In genomic region chr5:64343972-64344700, GRCm38 (mm10) we compare ENCODE assay signal across 8 mouse cellular contexts.
DNase-seq lines count a peak whose midpoint lies in the region; ATAC-seq and TF ChIP-seq lines count a peak whose summit lies in the region.

No protein-coding gene starts in this region.

- H3K79me2 ChIP-seq in MEL (ENCODE audit: control insufficient read depth, insufficient read depth, low read length, poor library complexity), result no peaks in the 10 kb centered on the region

- H3K9ac ChIP-seq in MEL (ENCODE audit: control insufficient read depth, low read depth, low read length, poor library complexity, severe bottlenecking), result no peak overlapping the region
- no peak overlapping the region for H3K9ac ChIP-seq in forebrain, embryonic 15.5 days (replicated peaks)
- peak overlapping the region; percentile 14; the same call in 1 of the 2 replicates for H3K9ac ChIP-seq in kidney, embryonic 16.5 days (replicated peaks; ENCODE audit: low read length)

- ATAC-seq in forebrain, embryonic 15.5 days (replicated peaks), result 0 out of 2 replicates have a peak, but pooled peaks have one; percentile 18
- peak; percentile 33; the same call in 1 of the 2 replicates for ATAC-seq in kidney, embryonic 16.5 days (ENCODE audit: low FRiP score, low TSS enrichment)

- TF ChIP-seq RAD21 in MEL (IDR thresholded peaks at IDR 0.05; ENCODE audit: low read depth, low read length), result no peak

- WGBS in forebrain, embryonic 15.5 days, result 40% methylated on average over 5 of the region's 5 CpGs
- 59% methylated on average over 5 of the region's 5 CpGs for WGBS in kidney, embryonic 16.5 days

- no peak overlapping the region for H3K4me2 ChIP-seq in forebrain, embryonic 15.5 days (replicated peaks)
- no peak overlapping the region for H3K4me2 ChIP-seq in kidney, embryonic 16.5 days (replicated peaks; ENCODE audit: low read depth, low read length)

- H3K27me3 ChIP-seq in MEL (ENCODE audit: control insufficient read depth in 1 of 2, insufficient read depth in 2 of 2, low read length in 2 of 2), result no peaks in the 10 kb centered on the region
- no peaks in the 10 kb centered on the region for H3K27me3 ChIP-seq in forebrain, embryonic 15.5 days
- no peaks in the 10 kb centered on the region for H3K27me3 ChIP-seq in kidney, embryonic 16.5 days (ENCODE audit: insufficient read depth, low read length)

- no peaks in the 10 kb centered on the region for H3K9me3 ChIP-seq in MEL (replicated peaks; ENCODE audit: insufficient read depth, low read length)
- H3K9me3 ChIP-seq in forebrain, embryonic 15.5 days, result no peaks in the 10 kb centered on the region
- no peaks in the 10 kb centered on the region for H3K9me3 ChIP-seq in kidney, embryonic 16.5 days (ENCODE audit: low read length)

- H3K4me1 ChIP-seq in MEL (ENCODE audit: control insufficient read depth in 1 of 2, insufficient read depth in 2 of 2, low read length in 2 of 2), result peaks cover 2 to 10% of the 10 kb centered on the region in 2 experiments; a peak in 2 of 4 replicates
- peaks cover 6% of the 10 kb centered on the region; the same call in 1 of the 2 replicates for H3K4me1 ChIP-seq in forebrain, embryonic 15.5 days
- peaks cover 38% of the 10 kb centered on the region for H3K4me1 ChIP-seq in kidney, embryonic 16.5 days (ENCODE audit: insufficient read depth, low read length)

- TF ChIP-seq POLR2A in MEL (IDR thresholded peaks at IDR 0.05; ENCODE audit: control insufficient read depth in 1 of 2, insufficient read depth in 1 of 2, low read depth in 1 of 2, low read length in 2 of 2, poor library complexity in 1 of 2), result no peak

- peak in 1 of 3 experiments; percentile 4; a peak in 1 of 6 replicates for TF ChIP-seq CTCF in MEL (IDR thresholded peaks at IDR 0.05 in 2 of 3, conservative IDR thresholded peaks at IDR 0.05 in 1 of 3; ENCODE audit: control insufficient read depth in 1 of 3, insufficient read depth in 1 of 3, low read depth in 2 of 3, low read length in 3 of 3, poor library complexity in 1 of 3, severe bottlenecking in 1 of 3)

- no peak overlapping the region for H3K27ac ChIP-seq in MEL (ENCODE audit: control insufficient read depth, low read depth, low read length)
- no peak overlapping the region for H3K27ac ChIP-seq in forebrain, embryonic 15.5 days (replicated peaks)
- H3K27ac ChIP-seq in kidney, embryonic 16.5 days (ENCODE audit: low read length), result peak overlapping the region; percentile 91

- DNase-seq in 416B (ENCODE audit: low read depth) (peak; percentile 64), MEL (ENCODE audit: low read depth, low spot score) (peak; percentile 29)
- DNase-seq in lung, postnatal 25 days (ENCODE audit: low spot score), result peak; percentile 42
- DNase-seq in cerebellum, postnatal 14 days, result no peak
- DNase-seq in layer of hippocampus, postnatal 25 days (ENCODE audit: extremely low spot score in 1 of 2, low spot score in 1 of 2), result no peak
- no peak for DNase-seq in frontal cortex, adult 2 months (ENCODE audit: extremely low spot score in 1 of 2, low spot score in 1 of 2)

- H3K36me3 ChIP-seq in MEL (ENCODE audit: control insufficient read depth in 1 of 2, insufficient read depth in 2 of 2, low read length in 2 of 2), result peaks cover 0 to 10% of the 10 kb centered on the region in 2 experiments; a peak in 3 of 4 replicates
- no peaks in the 10 kb centered on the region for H3K36me3 ChIP-seq in forebrain, embryonic 15.5 days
- peaks cover 16% of the 10 kb centered on the region; the same call in 1 of the 2 replicates for H3K36me3 ChIP-seq in kidney, embryonic 16.5 days (ENCODE audit: insufficient read depth, low read length)

- no peak for TF ChIP-seq EP300 in MEL (IDR thresholded peaks at IDR 0.05; ENCODE audit: low read depth in 1 of 2, low read length in 2 of 2)

- no peak overlapping the region for H3K4me3 ChIP-seq in MEL (ENCODE audit: control insufficient read depth in 1 of 2, insufficient read depth in 1 of 2, low read depth in 2 of 2, low read length in 2 of 2)
- H3K4me3 ChIP-seq in forebrain, embryonic 15.5 days, result no peak overlapping the region
- H3K4me3 ChIP-seq in kidney, embryonic 16.5 days (ENCODE audit: low read length), result no peak overlapping the region

TF ChIP-seq in MEL, 35 proteins besides CTCF, POLR2A, EP300 and RAD21:
- no peak for TF ChIP-seq POLR2AphosphoS5 (IDR thresholded peaks at IDR 0.05; ENCODE audit: borderline replicate concordance, low read depth, low read length)
- TF ChIP-seq TAL1 (IDR thresholded peaks at IDR 0.05; ENCODE audit: low read length), result no peak
- TF ChIP-seq TCF12 (IDR thresholded peaks at IDR 0.05; ENCODE audit: low read depth, low read length), result no peak
- no peak for TF ChIP-seq USF2 (IDR thresholded peaks at IDR 0.05; ENCODE audit: borderline replicate concordance in 1 of 2, insufficient read depth in 1 of 2, low read depth in 1 of 2, low read length in 2 of 2)
- no peak for TF ChIP-seq MYC (IDR thresholded peaks at IDR 0.05; ENCODE audit: low read depth, low read length)
- TF ChIP-seq MXI1 (IDR thresholded peaks at IDR 0.05; ENCODE audit: low read depth, low read length), result no peak
- TF ChIP-seq POLR2AphosphoS2 (IDR thresholded peaks at IDR 0.05; ENCODE audit: low read length), result no peak
- TF ChIP-seq CHD2 (IDR thresholded peaks at IDR 0.05; ENCODE audit: low read length), result no peak
- no peak for TF ChIP-seq USF1 (IDR thresholded peaks at IDR 0.05; ENCODE audit: low read depth, low read length)
- no peak for TF ChIP-seq KAT2A (conservative IDR thresholded peaks at IDR 0.05; ENCODE audit: low read depth, low read length)
- TF ChIP-seq MYB (IDR thresholded peaks at IDR 0.05; ENCODE audit: low read depth, low read length), result no peak
- no peak for TF ChIP-seq E2F4 (IDR thresholded peaks at IDR 0.05; ENCODE audit: borderline replicate concordance, low read depth, low read length)
- TF ChIP-seq CHD1 (IDR thresholded peaks at IDR 0.05; ENCODE audit: low read depth, low read length), result no peak

Comparison
In these comparisons a context has a peak if more than half of its experiments do, and no peak if none do; other contexts are left out.
1. DNase-seq: peak in 416B (single experiment), MEL (single experiment) and lung, postnatal 25 days (single experiment); none in cerebellum, postnatal 14 days (0 of 2), layer of hippocampus, postnatal 25 days (0 of 2) and frontal cortex, adult 2 months (0 of 2).